Mouse (Mus musculus) lung, embryonic 16.5 days (tissue): ENCODE measurements around the gene Hecw2. TPM values are rescaled to one million over a fixed set of nuclear protein-coding genes. Genes with fewer than 3 reads are reported as not detected.

Source experiments
- ATAC-seq: fragments of 200-750 bp; cut with Nextera tagmentation; 2 replicates; pipeline ENCODE4 v1.8.0; 2017; ENCODE audit warnings: low read depth, mild to moderate bottlenecking, moderate library complexity
- H3K27ac ChIP-seq: fragments of 300-500 bp; sonication (generic); 2 replicates; pipeline ENCODE4 v1.5.1; 2014; ENCODE audit warnings: mild to moderate bottlenecking, control low read depth, low read length
- H3K27me3 ChIP-seq: fragments of 300-500 bp; sonication (generic); 2 replicates; pipeline ENCODE4 v1.6.1; 2014; ENCODE audit warnings: low read depth, low read length, mixed read lengths; ENCODE audit not compliant: control insufficient read depth, insufficient read depth
- H3K36me3 ChIP-seq: fragments of 300-500 bp; sonication (generic); 2 replicates; pipeline ENCODE4 v1.6.1; 2014; ENCODE audit warnings: low read length; ENCODE audit not compliant: control insufficient read depth, insufficient read depth
- H3K4me1 ChIP-seq: fragments of 300-500 bp; sonication (generic); replicated peaks from 2 replicates; pipeline ENCODE4 v1.6.1; 2014; ENCODE audit warnings: low read length, mixed read lengths; ENCODE audit not compliant: control insufficient read depth, insufficient read depth
- H3K4me2 ChIP-seq: fragments of 300-500 bp; sonication (generic); 2 replicates; pipeline ENCODE4 v1.6.1; 2014; ENCODE audit warnings: low read depth, low read length, control low read depth
- H3K4me3 ChIP-seq: fragments of 300-500 bp; sonication (generic); 2 replicates; pipeline ENCODE4 v1.5.1; 2014; ENCODE audit warnings: mild to moderate bottlenecking, low read length, control low read depth
- H3K9ac ChIP-seq: fragments of 300-500 bp; sonication (generic); 2 replicates; pipeline ENCODE4 v1.6.1; 2014; ENCODE audit warnings: low read length, control low read depth
- H3K9me3 ChIP-seq: fragments of 300-500 bp; sonication (generic); 2 replicates; pipeline ENCODE4 v1.6.1; 2016; ENCODE audit warnings: low read length; ENCODE audit not compliant: control insufficient read depth
- WGBS: fragments of 180-500 bp; shearing (Covaris S2); extraction: QIAGEN DNeasy Blood & Tissue Kit; methylation state at CpG from one replicate; pipeline ENCODE4 v1.1.7; 2014; 5-methylcytosine and 5-hydroxymethylcytosine counted together
- polyA plus RNA-seq: library from polyadenylated mRNA; unstranded; fragments of >200 nt; fragmentation: Nextera tagmentation; extraction: Ambion mirVana; gene quantifications from 2 replicates; pipeline ENCODE4 v1.2.1, GENCODE M21; 2015

Gene Hecw2
- polyA plus RNA-seq, 1 experiment from 2014 or later = 5.8 TPM

- H3K27ac ChIP-seq = peak overlapping the region; percentile 23; the same call in 1 of the 2 replicates
- WGBS = 54% methylated on average over 6 of the region's 6 CpGs
- H3K9me3 ChIP-seq = no peaks in the 10 kb centered on the region
- no peak overlapping the region for H3K4me2 ChIP-seq
- no peaks in the 10 kb centered on the region for H3K27me3 ChIP-seq
- peaks cover 2% of the 10 kb centered on the region; the same call in 1 of the 2 replicates for H3K4me1 ChIP-seq
- ATAC-seq = peak; percentile 60
- no peak overlapping the region for H3K4me3 ChIP-seq
- H3K36me3 ChIP-seq = no peaks in the 10 kb centered on the region
- H3K9ac ChIP-seq = no peak overlapping the region
These were observed 185.4 kb downstream of the Hecw2 start for GRCm38 (mm10) chr1:54009418-54010064.

- H3K4me3 ChIP-seq = no peak overlapping the region
- no peaks in the 10 kb centered on the region for H3K27me3 ChIP-seq
- ATAC-seq = no peak
- 19% methylated on average over 5 of the region's 5 CpGs for WGBS
- H3K9me3 ChIP-seq = no peaks in the 10 kb centered on the region
- H3K4me1 ChIP-seq = peaks cover 2% of the 10 kb centered on the region; the same call in 1 of the 2 replicates
- no peaks in the 10 kb centered on the region for H3K36me3 ChIP-seq
- no peak overlapping the region for H3K9ac ChIP-seq
- no peak overlapping the region for H3K4me2 ChIP-seq
- peak overlapping the region; percentile 43; the same call in 1 of the 2 replicates for H3K27ac ChIP-seq
These were observed 189.0 kb downstream of the Hecw2 start for GRCm38 (mm10) chr1:54005860-54006386.

- H3K27ac ChIP-seq = no peak overlapping the region
- no peak for ATAC-seq
- WGBS = 53% methylated on average over 3 of the region's 3 CpGs
These were observed 191.7 kb downstream of the Hecw2 start for GRCm38 (mm10) chr1:54003288-54003687.

GRCm38 (mm10) chr1:54002077-54002476 lies 192.9 kb downstream of the Hecw2 start:
- H3K4me3 ChIP-seq = no peak overlapping the region

More at GRCm38 (mm10) chr1:54003288-54003687, 191.7 kb downstream of the Hecw2 start:
- no peak overlapping the region for H3K9ac ChIP-seq
- H3K36me3 ChIP-seq = no peaks in the 10 kb centered on the region
- H3K4me2 ChIP-seq = no peak overlapping the region
- H3K27me3 ChIP-seq = no peaks in the 10 kb centered on the region
- H3K4me3 ChIP-seq = no peak overlapping the region
- no peaks in the 10 kb centered on the region for H3K9me3 ChIP-seq
- no peaks in the 10 kb centered on the region; the same call in 1 of the 2 replicates for H3K4me1 ChIP-seq

GRCm38 (mm10) chr1:53997239-53997638 lies 197.7 kb downstream of the Hecw2 start:
- Histone ChIP-seq H3K4me2 (no peak overlapping the region), H3K4me3 (no peak overlapping the region), H3K27me3 (no peaks in the 10 kb centered on the region), H3K27ac (no peak overlapping the region), H3K36me3 (no peaks in the 10 kb centered on the region), H3K4me1 (no peaks in the 10 kb centered on the region), H3K9ac (no peak overlapping the region), H3K9me3 (no peaks in the 10 kb centered on the region)
- WGBS = 83% methylated on average over 1 of the region's 1 CpGs
- no peak for ATAC-seq

More at GRCm38 (mm10) chr1:54002077-54002476, 192.9 kb downstream of the Hecw2 start:
- no peaks in the 10 kb centered on the region for H3K9me3 ChIP-seq
- no peak for ATAC-seq
- no peaks in the 10 kb centered on the region for H3K36me3 ChIP-seq
- no peak overlapping the region for H3K9ac ChIP-seq
- 63% methylated on average over 2 of the region's 2 CpGs for WGBS
- H3K27ac ChIP-seq = no peak overlapping the region
- no peak overlapping the region for H3K4me2 ChIP-seq
- H3K27me3 ChIP-seq = no peaks in the 10 kb centered on the region
- no peaks in the 10 kb centered on the region; the same call in 1 of the 2 replicates for H3K4me1 ChIP-seq

GRCm38 (mm10) chr1:53986185-53986892 lies 208.6 kb downstream of the Hecw2 start:
- H3K9me3 ChIP-seq = no peaks in the 10 kb centered on the region
- WGBS = 45% methylated on average over 8 of the region's 8 CpGs
- no peak overlapping the region for H3K4me2 ChIP-seq
- no peak overlapping the region for H3K4me3 ChIP-seq
- H3K36me3 ChIP-seq = no peaks in the 10 kb centered on the region
- H3K4me1 ChIP-seq = peaks cover 3% of the 10 kb centered on the region
- no peak for ATAC-seq
- H3K9ac ChIP-seq = no peak overlapping the region
- H3K27me3 ChIP-seq = no peaks in the 10 kb centered on the region
- H3K27ac ChIP-seq = peak overlapping the region; percentile 75

GRCm38 (mm10) chr1:53978514-53978831 lies 216.5 kb downstream of the Hecw2 start:
- WGBS = 57% methylated on average over 2 of the region's 2 CpGs

GRCm38 (mm10) chr1:53977806-53978513 lies 217.0 kb downstream of the Hecw2 start:
- Histone ChIP-seq H3K9me3 (no peaks in the 10 kb centered on the region), H3K4me1 (no peaks in the 10 kb centered on the region), H3K9ac (peak overlapping the region; percentile 35; the same call in 1 of the 2 replicates), H3K4me2 (peak overlapping the region; percentile 41), H3K27ac (peak overlapping the region; percentile 91), H3K27me3 (no peaks in the 10 kb centered on the region), H3K36me3 (no peaks in the 10 kb centered on the region), H3K4me3 (peak overlapping the region; percentile 30)
- WGBS = 52% methylated on average over 8 of the region's 8 CpGs
- peak; percentile 63 for ATAC-seq

More at GRCm38 (mm10) chr1:53978514-53978831, 216.5 kb downstream of the Hecw2 start:
- Histone ChIP-seq H3K9me3 (no peaks in the 10 kb centered on the region), H3K4me1 (no peaks in the 10 kb centered on the region), H3K27me3 (no peaks in the 10 kb centered on the region), H3K9ac (no peak overlapping the region), H3K4me2 (peak overlapping the region; percentile 41), H3K27ac (peak overlapping the region; percentile 91), H3K4me3 (peak overlapping the region; percentile 30), H3K36me3 (no peaks in the 10 kb centered on the region)
- ATAC-seq = peak; percentile 82

GRCm38 (mm10) chr1:53976721-53977120 lies 218.2 kb downstream of the Hecw2 start:
- Histone ChIP-seq H3K36me3 (no peaks in the 10 kb centered on the region), H3K4me3 (peak overlapping the region; percentile 30), H3K4me2 (peak overlapping the region; percentile 32), H3K9me3 (no peaks in the 10 kb centered on the region), H3K27me3 (no peaks in the 10 kb centered on the region), H3K4me1 (no peaks in the 10 kb centered on the region), H3K27ac (no peak overlapping the region), H3K9ac (0 out of 2 replicates have a peak overlapping the region, but pooled peaks have one; percentile 6)
- no peak for ATAC-seq
- WGBS = 74% methylated on average over 5 of the region's 5 CpGs
